Mouse (Mus musculus) induced T-regulatory cell, adult 2 months (primary cell): ENCODE results near the gene Tpte.

Source experiments
- DNase-seq: peaks from one replicate; pipeline ENCODE4 v3.0.0-alpha.2; 2012; ENCODE audit warnings: low read depth

The Tpte gene

DNA sequence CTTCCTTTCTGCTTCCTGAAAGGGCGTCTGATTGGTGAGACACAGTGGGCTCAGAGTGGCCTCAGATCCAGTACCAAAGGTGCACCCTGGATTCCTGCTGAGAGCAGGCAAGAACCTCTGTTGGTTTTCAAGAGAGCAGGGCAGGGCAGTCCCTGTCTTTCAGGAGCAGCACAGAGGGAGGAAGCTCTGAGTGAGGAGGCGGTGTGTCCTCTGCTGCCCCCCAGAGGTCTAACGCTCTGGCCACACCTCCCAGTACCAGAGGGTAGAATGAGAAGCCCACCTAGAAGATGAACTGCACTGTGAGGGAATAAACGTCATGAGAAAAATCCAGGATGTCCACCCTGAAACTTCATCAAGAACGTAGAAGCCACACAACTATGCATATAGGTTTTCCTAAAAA is 93.7 kb downstream of the Tpte start:
- DNase-seq: peak; percentile 11

GRCm38 (mm10) chr8:22380934-22381333 is 97.7 kb downstream of the Tpte start:
- no peak for DNase-seq

DNA sequence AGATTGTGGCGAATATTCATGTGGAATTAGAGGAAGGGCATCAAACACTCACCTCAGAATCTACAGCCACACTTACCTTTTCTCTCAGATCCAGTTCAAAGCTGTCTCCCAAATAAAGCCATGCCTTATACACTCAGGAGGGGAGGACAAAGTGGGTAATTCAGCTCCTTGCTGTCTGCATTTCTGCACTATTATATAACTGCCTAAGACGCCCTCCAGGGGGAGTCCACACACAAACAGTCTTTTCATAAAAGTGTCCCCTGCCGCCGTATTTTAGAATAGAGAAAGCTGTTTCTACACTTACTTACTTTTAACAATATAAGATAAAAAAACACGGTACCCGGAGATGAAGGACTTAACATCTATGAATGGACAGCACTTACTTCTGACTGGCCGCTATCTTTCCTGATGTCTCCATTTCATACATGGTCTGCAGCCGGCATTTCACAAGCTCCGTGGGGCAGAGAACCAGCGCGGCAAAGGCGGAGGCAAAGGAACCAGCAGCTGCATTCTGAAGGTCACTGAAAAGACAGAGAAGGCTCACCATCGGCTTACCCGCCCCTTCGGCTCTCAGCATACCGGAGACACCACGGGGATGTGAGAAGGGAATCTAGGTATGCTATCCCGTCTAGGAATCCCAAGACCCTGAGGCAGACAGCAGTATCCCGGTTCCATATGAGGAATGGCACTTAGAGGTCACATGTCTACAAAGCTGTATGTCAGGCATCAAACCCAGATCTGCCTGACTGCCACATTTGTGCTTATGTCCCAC is 99.8 kb downstream of the Tpte start:
- peak; percentile 8 for DNase-seq

GRCm38 (mm10) chr8:22385158-22385557 is 101.9 kb downstream of the Tpte start:
- no peak for DNase-seq

- no peak for DNase-seq
Measured at GRCm38 (mm10) chr8:22389874-22390273, 106.6 kb downstream of the Tpte start.

- no peak for DNase-seq
Measured at GRCm38 (mm10) chr8:22390766-22391463, 107.7 kb downstream of the Tpte start.

DNA sequence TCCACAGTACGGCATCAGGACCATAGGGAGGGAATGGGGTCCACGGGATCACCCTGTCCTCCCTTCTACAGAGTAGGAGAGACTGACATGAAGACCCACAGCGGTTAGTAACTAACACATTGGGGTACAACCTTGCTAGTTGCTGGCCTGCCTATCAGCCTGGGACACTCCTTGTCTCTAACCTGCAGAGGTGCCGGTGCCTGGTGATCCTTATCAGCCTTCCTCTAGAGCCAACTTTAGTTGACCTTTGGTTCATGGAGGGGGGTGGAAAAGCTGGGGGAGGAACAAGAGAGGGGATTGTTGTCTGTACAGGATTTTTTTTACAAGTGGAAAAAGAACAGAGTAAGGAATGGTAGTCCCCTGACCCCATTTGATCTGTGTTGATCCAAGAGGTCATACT is 111.2 kb downstream of the Tpte start:
- no peak for DNase-seq

GRCm38 (mm10) chr8:22395256-22395655 is 112.0 kb downstream of the Tpte start:
- no peak for DNase-seq

DNA sequence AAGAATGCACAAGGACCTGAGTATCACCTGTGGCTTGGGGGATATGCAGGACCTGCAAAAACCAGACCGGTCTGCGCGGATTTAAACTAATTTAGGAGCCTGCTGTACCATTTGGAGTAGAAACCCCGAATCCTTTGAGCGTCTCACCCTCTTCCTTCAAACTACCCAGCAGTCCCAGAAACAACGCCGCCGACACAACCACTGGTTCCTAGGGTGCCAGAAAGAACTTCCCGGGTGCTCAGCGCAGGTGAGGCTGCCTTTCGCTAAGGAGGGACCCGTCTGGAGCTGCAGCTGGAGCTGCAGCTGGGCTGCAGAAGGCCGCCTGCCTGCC is 114.5 kb downstream of the Tpte start:
- no peak for DNase-seq

- DNase-seq: peak; percentile 92
Measured at GRCm38 (mm10) chr8:22398142-22398951, 115.1 kb downstream of the Tpte start, which contains the start of gene Slc25a15. Gene Slc25a15, minus strand, starts transcription at chr8:22398597.

GRCm38 (mm10) chr8:22399285-22399880 is 116.1 kb downstream of the Tpte start:
- DNase-seq: peak; percentile 20

GRCm38 (mm10) chr8:22400593-22400992 is 117.4 kb downstream of the Tpte start:
- DNase-seq: no peak

DNA sequence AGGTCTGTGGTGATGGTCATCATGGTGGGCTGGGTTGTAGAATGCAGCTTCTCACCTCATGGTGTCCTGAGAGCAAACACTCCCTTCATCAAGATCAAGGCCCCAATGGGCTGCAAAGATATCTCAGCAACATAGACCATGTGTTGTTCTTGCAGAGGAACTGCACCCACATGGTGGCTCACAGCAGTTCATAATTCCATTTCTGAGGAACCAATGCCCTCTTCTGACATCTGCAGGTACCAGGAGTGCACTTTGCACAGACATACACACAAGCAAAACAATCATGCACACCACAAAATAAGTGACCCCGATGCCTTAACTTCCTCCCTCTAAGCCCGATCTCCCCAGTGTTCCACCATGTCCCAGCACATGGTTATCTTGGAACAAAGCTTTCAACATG is 120.0 kb downstream of the Tpte start:
- no peak for DNase-seq

DNA sequence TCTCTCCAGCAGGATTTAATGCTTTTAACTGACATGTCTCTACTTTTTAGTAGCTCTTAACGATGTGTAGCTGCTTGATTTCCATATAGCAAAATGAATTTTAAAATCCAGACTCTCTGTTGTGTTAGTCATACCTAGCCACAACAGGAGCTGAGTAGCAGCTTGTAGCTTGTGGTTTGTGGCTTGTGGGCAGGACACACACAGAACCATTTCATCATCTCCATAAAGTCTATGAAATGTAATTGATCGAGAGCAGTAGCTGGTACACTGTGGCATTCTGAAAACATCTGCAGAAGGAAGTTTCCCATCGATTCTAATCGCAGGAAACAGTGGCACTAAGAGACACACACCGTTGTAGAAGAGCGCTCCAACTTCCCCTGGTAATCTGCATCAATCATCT is 122.5 kb downstream of the Tpte start:
- peak; percentile 56 for DNase-seq

- DNase-seq: no peak
Measured at GRCm38 (mm10) chr8:22410688-22411281, 127.5 kb downstream of the Tpte start.

- DNase-seq: peak; percentile 92
Measured at GRCm38 (mm10) chr8:22411282-22411702, 128.1 kb downstream of the Tpte start, which contains the start of gene Mrps31. Gene Mrps31, plus strand, starts transcription at chr8:22411361.

DNA sequence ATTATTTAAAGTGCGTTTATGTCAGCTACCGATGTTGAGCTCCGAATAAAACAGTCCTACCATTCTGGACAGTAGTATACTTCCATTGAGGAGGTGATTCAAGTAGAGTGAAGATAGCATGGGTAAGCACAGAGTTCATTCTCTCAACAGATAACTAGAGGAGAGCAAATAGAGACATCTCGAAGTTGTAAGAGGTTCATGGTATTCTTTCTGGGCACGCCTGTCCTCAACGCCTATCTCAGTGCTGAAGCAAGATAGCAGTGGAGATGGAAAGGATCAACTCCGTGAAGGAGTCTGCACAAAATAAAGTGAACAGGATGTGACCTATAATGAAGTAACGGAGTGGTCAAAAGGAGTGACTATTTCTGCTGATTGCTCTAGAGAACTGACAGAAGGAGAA is 128.7 kb downstream of the Tpte start:
- no peak for DNase-seq
